Mouse (Mus musculus) myocyte (in vitro differentiated cells): ENCODE data around the gene Olfr559.

Source experiments
- E2F4 ChIP-seq: IDR thresholded peaks from one replicate; pipeline ENCODE4 v1.6.1; 2011; ENCODE audit warnings: mild to moderate bottlenecking, control low read depth, moderate library complexity; ENCODE audit not compliant: insufficient read depth
- MAX ChIP-seq: IDR thresholded peaks from one replicate; pipeline ENCODE4 v1.6.1; 2011; ENCODE audit warnings: low read depth, mild to moderate bottlenecking, control low read depth
- MYOD1 ChIP-seq, 3 experiments: IDR thresholded peaks; one replicate each; pipeline ENCODE4 v1.6.1; 2011; ENCODE audit warnings: control low read depth in 2 of 3, low read depth in 2 of 3, mild to moderate bottlenecking in 2 of 3, moderate library complexity in 1 of 3; ENCODE audit not compliant: insufficient read length in 2 of 3, control insufficient read depth in 1 of 3
- MYOG ChIP-seq, 3 experiments: IDR thresholded peaks; one replicate each; pipeline ENCODE4 v1.6.1; 2011; ENCODE audit warnings: control low read depth in 2 of 3, low read depth in 2 of 3, mild to moderate bottlenecking in 2 of 3; ENCODE audit not compliant: insufficient read length in 2 of 3, control insufficient read depth in 1 of 3, insufficient read depth in 1 of 3
- POLR2A ChIP-seq: IDR thresholded peaks from one replicate; pipeline ENCODE4 v1.6.1; 2011; ENCODE audit warnings: low read depth, mild to moderate bottlenecking, control low read depth, moderate library complexity; ENCODE audit not compliant: insufficient read length
- POLR2AphosphoS2 ChIP-seq: IDR thresholded peaks from one replicate; pipeline ENCODE4 v1.6.1; 2011; ENCODE audit warnings: low read depth, control low read depth; ENCODE audit not compliant: insufficient read length
- REST ChIP-seq: IDR thresholded peaks from one replicate; pipeline ENCODE4 v1.6.1; 2011; ENCODE audit warnings: mild to moderate bottlenecking, control low read depth, moderate library complexity; ENCODE audit not compliant: insufficient read depth, insufficient read length
- SRF ChIP-seq: IDR thresholded peaks from one replicate; pipeline ENCODE4 v1.6.1; 2011; ENCODE audit warnings: low read depth; ENCODE audit not compliant: control insufficient read depth, insufficient read length
- TCF12 ChIP-seq: IDR thresholded peaks from one replicate; pipeline ENCODE4 v1.6.1; 2011; ENCODE audit warnings: mild to moderate bottlenecking, control low read depth; ENCODE audit not compliant: poor library complexity, insufficient read depth, severe bottlenecking
- TCF3 ChIP-seq: IDR thresholded peaks from one replicate; pipeline ENCODE4 v1.6.1; 2011; ENCODE audit warnings: low read depth, control low read depth; ENCODE audit not compliant: insufficient read length
- USF1 ChIP-seq: IDR thresholded peaks from one replicate; pipeline ENCODE4 v1.6.1; 2011; ENCODE audit warnings: low read depth, mild to moderate bottlenecking, control low read depth, moderate library complexity

GRCm38 (mm10) chr7:102686944-102687501 lies 40.3 kb downstream of the Olfr559 start, which contains the start of gene Trim68:
- TF ChIP-seq POLR2A (peak; percentile 66), USF1 (peak; percentile 38), MAX (no peak), POLR2AphosphoS2 (peak; percentile 38), REST (no peak), TCF3 (no peak), E2F4 (no peak), SRF (no peak), MYOD1 (IDR thresholded peaks at IDR 0.05; ENCODE audit: control insufficient read depth in 1 of 3, insufficient read length in 2 of 3, low read depth in 2 of 3) (peak in 1 of 3 experiments; percentile 11), TCF12 (no peak), MYOG (IDR thresholded peaks at IDR 0.05; ENCODE audit: control insufficient read depth in 1 of 3, insufficient read depth in 1 of 3, insufficient read length in 2 of 3, low read depth in 2 of 3) (no peak)
